Mouse (Mus musculus) hindbrain, embryonic 11.5 days (tissue): ENCODE data around the gene Ccdc171. TPM values are rescaled to one million over a fixed set of nuclear protein-coding genes. Genes with fewer than 3 reads are reported as not detected.

Experiments
- ATAC-seq: fragments of 200-750 bp; cut with Nextera tagmentation; 2 replicates; pipeline ENCODE4 v1.8.0; 2017; ENCODE audit warnings: mild to moderate bottlenecking, moderate TSS enrichment, moderate library complexity; ENCODE audit not compliant: low FRiP score
- DNase-seq: peaks from one replicate; pipeline ENCODE4 v3.0.0-alpha.2; 2015; ENCODE audit warnings: low spot score
- H3K27ac ChIP-seq: fragments of 300-500 bp; sonication (generic); 2 replicates; pipeline ENCODE4 v1.5.1; 2014; ENCODE audit warnings: mild to moderate bottlenecking, low read depth, low read length
- H3K27me3 ChIP-seq: fragments of 300-500 bp; sonication (generic); 2 replicates; pipeline ENCODE4 v1.6.1; 2014; ENCODE audit warnings: mild to moderate bottlenecking, low read length, moderate library complexity, mixed read lengths; ENCODE audit not compliant: control insufficient read depth, insufficient read depth
- H3K36me3 ChIP-seq: fragments of 300-500 bp; sonication (generic); 2 replicates; pipeline ENCODE4 v1.6.1; 2014; ENCODE audit warnings: mild to moderate bottlenecking, low read length, moderate library complexity, mixed read lengths; ENCODE audit not compliant: control insufficient read depth, insufficient read depth
- H3K4me1 ChIP-seq: fragments of 300-500 bp; sonication (generic); replicated peaks from 2 replicates; pipeline ENCODE4 v1.6.1; 2014; ENCODE audit warnings: low read length, mixed read lengths; ENCODE audit not compliant: control insufficient read depth, insufficient read depth
- H3K4me2 ChIP-seq: fragments of 300-500 bp; sonication (generic); replicated peaks from 2 replicates; pipeline ENCODE4 v1.6.1; 2014; ENCODE audit warnings: mild to moderate bottlenecking, low read depth, low read length
- H3K4me3 ChIP-seq: fragments of 300-500 bp; sonication (generic); 2 replicates; pipeline ENCODE4 v1.5.1; 2014; ENCODE audit warnings: low read depth, low read length
- H3K9ac ChIP-seq: fragments of 300-500 bp; sonication (generic); 2 replicates; pipeline ENCODE4 v1.6.1; 2014; ENCODE audit warnings: low read depth, low read length
- H3K9me3 ChIP-seq: fragments of 300-500 bp; sonication (generic); 2 replicates; pipeline ENCODE4 v1.6.1; 2016; ENCODE audit warnings: low read length; ENCODE audit not compliant: control insufficient read depth
- WGBS: fragments of 180-500 bp; shearing (Covaris S2); extraction: QIAGEN DNeasy Blood & Tissue Kit; methylation state at CpG from one replicate; pipeline ENCODE4 v1.1.7; 2014; 5-methylcytosine and 5-hydroxymethylcytosine counted together
- polyA plus RNA-seq: library from polyadenylated mRNA; unstranded; fragments of >200 nt; fragmentation: Nextera tagmentation; extraction: Ambion mirVana; gene quantifications from 2 replicates; pipeline ENCODE4 v1.2.1, GENCODE M21; 2014

Gene Ccdc171
- polyA plus RNA-seq, 1 experiment from 2014 or later: 4.5 TPM

GRCm38 (mm10) chr4:83681081-83681480 lies 155.7 kb downstream of the Ccdc171 start:
- ATAC-seq: no peak
- DNase-seq: no peak
- Histone ChIP-seq H3K36me3 (no peaks in the 10 kb centered on the region), H3K27ac (no peak overlapping the region), H3K4me3 (no peak overlapping the region), H3K4me1 (no peaks in the 10 kb centered on the region), H3K27me3 (no peaks in the 10 kb centered on the region), H3K4me2 (no peak overlapping the region), H3K9me3 (no peaks in the 10 kb centered on the region), H3K9ac (no peak overlapping the region)
- 95% methylated on average over 14 of the region's 14 CpGs for WGBS

DNA sequence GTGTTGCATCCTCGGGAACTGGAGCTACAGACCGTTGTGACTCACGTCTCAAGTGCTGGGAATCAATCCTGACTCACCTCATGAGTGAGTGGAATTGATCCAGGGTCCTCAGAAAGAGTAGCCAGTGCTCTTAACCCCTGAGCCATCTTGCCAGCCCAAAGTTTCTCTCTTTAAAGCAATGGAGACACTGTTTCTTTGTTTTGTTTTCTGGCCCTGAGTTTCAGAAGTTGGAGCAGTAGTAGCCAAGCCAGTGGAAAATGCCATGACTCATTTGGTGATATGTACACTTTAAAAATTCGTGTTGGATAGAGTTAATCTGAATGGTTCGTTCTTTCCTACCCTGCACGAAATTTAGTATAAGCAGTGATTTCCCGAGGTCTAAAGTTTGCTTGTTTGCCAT lies 157.5 kb downstream of the Ccdc171 start:
- ATAC-seq: no peak
- WGBS: 89% methylated on average over 7 of the region's 7 CpGs

DNA sequence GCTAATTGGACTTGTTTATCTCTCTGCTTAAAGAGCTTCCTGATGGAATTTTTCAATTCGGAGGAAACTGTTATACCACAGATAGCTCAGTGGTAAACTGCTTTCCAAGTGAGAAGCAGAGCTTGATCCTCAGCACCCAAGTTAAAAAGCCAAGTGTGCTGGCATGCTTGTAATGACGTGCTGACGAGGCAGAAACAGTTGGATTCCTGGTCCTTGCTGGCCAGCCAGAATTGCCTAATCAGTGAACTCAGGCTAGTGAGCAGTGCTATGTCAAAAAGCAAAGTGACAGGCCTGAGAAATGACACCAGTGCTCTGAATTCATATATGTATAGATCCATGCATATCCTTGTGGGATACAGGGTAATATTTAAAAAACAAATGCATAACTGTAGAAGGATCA lies 174.8 kb downstream of the Ccdc171 start:
- no peaks in the 10 kb centered on the region for H3K4me1 ChIP-seq
- H3K36me3 ChIP-seq: no peaks in the 10 kb centered on the region
- no peaks in the 10 kb centered on the region for H3K9me3 ChIP-seq
- ATAC-seq (no peak), DNase-seq (no peak)
- H3K27ac ChIP-seq: no peak overlapping the region
- H3K9ac ChIP-seq: no peak overlapping the region
- H3K4me3 ChIP-seq: no peak overlapping the region
- no peak overlapping the region for H3K4me2 ChIP-seq
- 76% methylated on average over 3 of the region's 3 CpGs for WGBS
- H3K27me3 ChIP-seq: no peaks in the 10 kb centered on the region

More for the DNA sequence above, 157.5 kb downstream of the Ccdc171 start:
- no peaks in the 10 kb centered on the region for H3K36me3 ChIP-seq
- H3K4me2 ChIP-seq: no peak overlapping the region
- DNase-seq: no peak
- no peaks in the 10 kb centered on the region for H3K27me3 ChIP-seq
- H3K9me3 ChIP-seq: no peaks in the 10 kb centered on the region
- no peak overlapping the region for H3K9ac ChIP-seq
- H3K4me1 ChIP-seq: no peaks in the 10 kb centered on the region
- no peak overlapping the region for H3K27ac ChIP-seq
- H3K4me3 ChIP-seq: no peak overlapping the region

- Histone ChIP-seq H3K9me3 (no peaks in the 10 kb centered on the region), H3K9ac (no peak overlapping the region), H3K4me1 (no peaks in the 10 kb centered on the region), H3K27me3 (no peaks in the 10 kb centered on the region), H3K4me2 (no peak overlapping the region), H3K36me3 (no peaks in the 10 kb centered on the region), H3K4me3 (no peak overlapping the region), H3K27ac (no peak overlapping the region)
- ATAC-seq: no peak
- DNase-seq: no peak
- 90% methylated on average over 1 of the region's 1 CpGs for WGBS
These were observed 191.7 kb downstream of the Ccdc171 start for GRCm38 (mm10) chr4:83716996-83717395.

- Histone ChIP-seq H3K27ac (no peak overlapping the region), H3K27me3 (no peaks in the 10 kb centered on the region), H3K36me3 (no peaks in the 10 kb centered on the region), H3K9me3 (no peaks in the 10 kb centered on the region), H3K4me3 (no peak overlapping the region), H3K4me1 (no peaks in the 10 kb centered on the region), H3K9ac (no peak overlapping the region), H3K4me2 (no peak overlapping the region)
- WGBS: 70% methylated on average over 11 of the region's 11 CpGs
- ATAC-seq (no peak), DNase-seq (no peak)
These were observed 194.5 kb downstream of the Ccdc171 start for GRCm38 (mm10) chr4:83719816-83720215.

GRCm38 (mm10) chr4:83725136-83725535 lies 199.8 kb downstream of the Ccdc171 start:
- no peak overlapping the region for H3K27ac ChIP-seq
- no peaks in the 10 kb centered on the region for H3K36me3 ChIP-seq
- no peaks in the 10 kb centered on the region for H3K4me1 ChIP-seq
- DNase-seq (peak; percentile 43), ATAC-seq (no peak)
- H3K4me2 ChIP-seq: no peak overlapping the region
- H3K27me3 ChIP-seq: no peaks in the 10 kb centered on the region
- H3K9ac ChIP-seq: no peak overlapping the region
- H3K4me3 ChIP-seq: no peak overlapping the region
- H3K9me3 ChIP-seq: no peaks in the 10 kb centered on the region
- WGBS: 7% methylated on average over 2 of the region's 2 CpGs

- no peak overlapping the region for H3K9ac ChIP-seq
- no peak overlapping the region for H3K27ac ChIP-seq
- ATAC-seq (no peak), DNase-seq (no peak)
- H3K27me3 ChIP-seq: no peaks in the 10 kb centered on the region
- no peaks in the 10 kb centered on the region for H3K36me3 ChIP-seq
- H3K9me3 ChIP-seq: no peaks in the 10 kb centered on the region
- H3K4me3 ChIP-seq: no peak overlapping the region
- 89% methylated on average over 9 of the region's 9 CpGs for WGBS
- no peak overlapping the region for H3K4me2 ChIP-seq
- no peaks in the 10 kb centered on the region for H3K4me1 ChIP-seq
These were observed 214.0 kb downstream of the Ccdc171 start for GRCm38 (mm10) chr4:83739137-83739890.

DNA sequence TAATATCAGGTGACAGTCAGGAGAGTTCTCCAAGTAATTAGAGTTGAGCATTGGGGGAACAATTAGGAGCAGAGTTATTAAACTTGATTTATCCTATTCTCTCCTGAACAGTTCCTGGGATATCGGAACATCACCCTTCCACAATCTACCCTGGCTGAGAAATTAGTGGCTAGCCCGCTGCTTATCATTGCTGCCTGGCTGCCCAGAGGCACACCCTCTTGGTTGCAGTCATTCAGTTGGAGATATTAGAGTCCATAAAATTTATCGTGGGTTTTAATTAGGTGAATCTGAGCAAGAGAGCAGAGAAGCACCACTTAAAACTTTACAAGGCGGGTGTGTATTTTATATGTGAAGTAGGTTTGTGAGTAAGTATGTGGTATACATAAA lies 214.5 kb downstream of the Ccdc171 start:
- Histone ChIP-seq H3K27ac (no peak overlapping the region), H3K4me2 (no peak overlapping the region), H3K4me1 (no peaks in the 10 kb centered on the region), H3K36me3 (no peaks in the 10 kb centered on the region), H3K4me3 (no peak overlapping the region), H3K9ac (no peak overlapping the region), H3K9me3 (no peaks in the 10 kb centered on the region), H3K27me3 (no peaks in the 10 kb centered on the region)
- 87% methylated on average over 4 of the region's 4 CpGs for WGBS
- DNase-seq (no peak), ATAC-seq (no peak)

GRCm38 (mm10) chr4:83742806-83743460 lies 217.6 kb downstream of the Ccdc171 start:
- H3K9ac ChIP-seq: no peak overlapping the region
- no peak overlapping the region; the same call in 1 of the 2 replicates for H3K27ac ChIP-seq
- H3K4me1 ChIP-seq: no peaks in the 10 kb centered on the region
- no peaks in the 10 kb centered on the region for H3K9me3 ChIP-seq
- H3K27me3 ChIP-seq: no peaks in the 10 kb centered on the region
- no peaks in the 10 kb centered on the region for H3K36me3 ChIP-seq
- no peak overlapping the region for H3K4me3 ChIP-seq
- DNase-seq (peak; percentile 21), ATAC-seq (peak; percentile 63; the same call in 1 of the 2 replicates)
- H3K4me2 ChIP-seq: no peak overlapping the region
- 49% methylated on average over 12 of the region's 12 CpGs for WGBS
